Mouse (Mus musculus) embryo, embryonic 9.5 days (tissue): ENCODE results near the gene Alpk3.
"Not testable (repeated sequence)": the region's sequence is repeated elsewhere in the genome, so short reads cannot be mapped to it uniquely, and the experiment has no call there.

Experiments
- DNase-seq: peaks from one replicate; pipeline ENCODE4 v3.0.0-alpha.2; 2017; ENCODE audit errors: extremely low spot score

Alpk3 gene

DNA sequence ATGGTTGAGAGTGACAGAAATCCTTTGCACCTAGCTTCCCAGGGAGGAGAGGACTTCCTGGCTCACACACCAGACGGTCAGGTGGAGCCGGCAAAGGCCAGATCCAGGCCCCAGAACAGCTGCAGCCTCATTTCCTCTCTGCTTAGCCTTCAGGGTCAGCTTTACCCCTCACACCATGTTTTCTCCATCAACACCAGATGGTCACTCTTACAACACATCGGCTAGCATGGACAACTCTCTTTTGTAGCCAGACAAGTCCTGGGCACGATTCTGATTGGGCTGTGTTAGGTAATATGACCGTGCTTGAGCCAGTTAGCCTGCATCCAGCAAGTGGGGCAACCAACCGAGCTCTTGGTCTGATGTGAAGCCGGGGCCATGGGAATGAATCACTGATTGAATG lies 74.5 kb downstream of the Alpk3 start:
- peak; percentile 27 for DNase-seq

- DNase-seq, result peak; percentile 30
These were observed 75.5 kb downstream of the Alpk3 start for GRCm38 (mm10) chr7:81132851-81133279.

GRCm38 (mm10) chr7:81133416-81133815 lies 76.0 kb downstream of the Alpk3 start:
- DNase-seq, result no peak

DNA sequence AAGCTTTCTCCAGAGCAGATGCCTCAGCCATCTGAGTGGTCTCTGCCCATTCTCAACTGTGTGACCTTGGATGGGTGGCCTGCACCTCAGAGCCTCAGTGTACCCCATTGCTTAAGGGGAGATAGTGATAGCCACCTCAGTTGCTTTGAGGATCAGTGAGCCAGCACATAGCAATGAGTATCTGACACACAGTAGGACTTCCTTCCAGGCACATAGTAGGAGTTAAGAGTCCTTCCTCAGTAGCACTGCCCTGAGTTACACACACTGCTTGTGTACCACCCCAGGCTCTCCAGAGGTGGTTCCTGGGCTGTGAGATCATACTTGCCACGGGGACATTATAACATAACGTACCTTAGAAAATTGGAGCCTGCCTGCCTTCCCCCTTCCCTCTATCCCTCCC lies 76.5 kb downstream of the Alpk3 start:
- no peak for DNase-seq

GRCm38 (mm10) chr7:81134614-81135067 lies 77.2 kb downstream of the Alpk3 start:
- peak; percentile 43 for DNase-seq

DNA sequence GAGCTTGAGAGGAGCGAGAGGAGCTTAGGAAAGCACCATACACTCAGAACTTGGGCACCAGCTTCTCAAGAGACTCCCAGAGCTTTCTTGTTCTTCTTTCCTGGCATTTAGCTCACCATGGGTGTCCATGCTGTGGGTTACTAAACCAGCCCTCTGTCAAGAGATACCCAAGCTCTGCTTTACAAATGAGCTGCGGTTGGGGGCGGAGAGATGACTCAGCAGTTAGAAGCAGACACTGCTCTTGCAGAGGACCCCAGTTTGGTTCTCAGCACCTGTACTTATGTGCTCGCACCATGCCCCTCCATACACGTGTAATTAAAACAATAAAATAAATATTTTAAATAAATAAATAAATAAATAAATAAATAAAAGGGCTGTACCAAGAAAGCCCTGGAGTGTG lies 79.9 kb downstream of the Alpk3 start:
- no peak for DNase-seq

GRCm38 (mm10) chr7:81139100-81139499 lies 81.7 kb downstream of the Alpk3 start:
- DNase-seq, result no peak

- no peak for DNase-seq
These were observed 82.4 kb downstream of the Alpk3 start for GRCm38 (mm10) chr7:81139671-81140404.

- no peak for DNase-seq
These were observed 84.1 kb downstream of the Alpk3 start for GRCm38 (mm10) chr7:81141541-81141940.

- DNase-seq, result not testable (repeated sequence)
These were observed 85.7 kb downstream of the Alpk3 start for GRCm38 (mm10) chr7:81143056-81143455.

DNA sequence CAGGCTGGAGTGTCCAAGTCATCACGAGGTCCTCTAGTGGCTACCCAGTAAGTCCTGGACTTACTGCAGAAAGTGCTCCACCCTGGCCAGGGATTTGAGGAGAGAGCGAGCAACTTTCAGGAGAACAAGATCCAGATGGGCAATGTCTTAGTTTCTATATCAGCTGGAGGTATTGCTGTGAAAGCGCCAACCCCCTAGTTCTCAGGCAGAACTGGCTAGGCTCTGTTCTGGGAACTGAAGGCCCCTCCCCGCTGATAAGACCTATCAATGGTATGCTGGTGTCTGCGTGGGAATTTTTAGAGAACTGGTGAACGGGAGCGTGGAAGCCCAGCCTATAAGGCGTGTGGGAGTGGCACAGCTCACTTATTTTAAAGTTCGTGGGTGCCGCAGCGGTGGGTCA lies 92.4 kb downstream of the Alpk3 start:
- DNase-seq, result no peak

DNA sequence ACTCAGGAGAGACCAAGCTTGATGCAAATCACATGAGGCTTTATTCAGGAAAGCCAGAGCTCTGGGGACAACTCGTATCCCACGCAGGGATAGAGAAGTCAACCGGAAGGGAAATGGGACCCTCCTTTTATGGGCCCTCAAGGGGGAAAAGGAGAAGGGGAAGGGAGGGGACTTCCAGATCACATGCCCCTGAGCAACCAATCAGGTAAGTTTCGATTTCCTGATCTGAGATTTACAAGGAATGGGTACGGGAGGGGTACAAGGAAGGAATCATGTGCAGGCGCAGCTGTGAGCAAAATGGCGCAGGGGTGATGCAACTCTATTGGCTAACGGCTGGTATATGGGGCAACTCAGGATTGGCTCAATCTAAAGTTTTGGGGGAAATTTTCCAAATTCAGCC lies 93.8 kb downstream of the Alpk3 start:
- no peak for DNase-seq

- DNase-seq, result no peak
These were observed 94.9 kb downstream of the Alpk3 start for GRCm38 (mm10) chr7:81152306-81152705.

DNA sequence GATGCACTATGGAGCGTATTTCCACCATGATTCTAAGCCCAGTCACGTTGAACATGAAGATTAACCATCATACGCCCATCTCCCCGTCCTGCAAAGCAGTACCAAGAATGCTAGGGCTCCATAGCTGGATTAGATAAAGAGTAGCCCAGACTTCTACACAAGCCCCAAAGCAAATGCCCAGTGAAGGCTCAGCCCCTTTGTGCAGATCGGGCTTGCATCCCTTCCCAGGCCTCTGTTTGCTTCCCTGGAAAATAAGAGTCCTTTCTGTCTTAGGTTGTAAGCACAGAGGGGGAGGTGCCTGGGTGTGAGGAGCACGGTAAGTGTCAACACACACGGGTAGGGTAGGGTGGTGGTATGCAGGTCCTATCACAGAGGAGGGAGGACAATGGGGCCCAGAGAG lies 95.4 kb downstream of the Alpk3 start:
- no peak for DNase-seq

DNA sequence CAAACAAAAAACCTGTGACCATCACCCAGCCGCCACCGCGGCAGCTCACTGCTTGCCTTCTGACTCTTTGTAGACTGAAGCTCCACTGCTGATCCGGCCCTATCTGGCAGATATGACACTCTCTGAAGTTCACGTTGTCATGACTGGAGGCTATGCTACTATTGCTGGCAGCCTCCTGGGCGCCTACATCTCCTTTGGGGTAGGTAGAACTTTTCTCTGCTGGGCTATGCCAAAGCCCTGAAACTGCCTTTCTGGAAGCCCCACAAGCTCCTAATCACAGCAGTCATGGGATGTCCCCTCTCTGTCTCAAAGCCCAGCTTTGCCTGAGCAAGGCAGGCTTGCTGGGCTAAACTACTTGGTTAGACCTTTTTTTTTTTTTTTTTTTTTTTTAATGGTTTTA lies 95.9 kb downstream of the Alpk3 start:
- DNase-seq, result no peak

GRCm38 (mm10) chr7:81154244-81154643 lies 96.8 kb downstream of the Alpk3 start:
- not testable (repeated sequence) for DNase-seq

- peak; percentile 78 for DNase-seq
These were observed 97.6 kb downstream of the Alpk3 start for GRCm38 (mm10) chr7:81154960-81155359.
